Mouse (Mus musculus) testis, adult 2 months (tissue): ENCODE data around the gene 4931428L18Rik. TPM values are rescaled to one million over a fixed set of nuclear protein-coding genes. Genes with fewer than 3 reads are reported as not detected.

Experiments
- H3K27ac ChIP-seq: fragments of 200-500 bp; 2 replicates; pipeline ENCODE4 v1.5.1; 2012; ENCODE audit warnings: low read depth, low read length; ENCODE audit not compliant: control insufficient read depth, insufficient read depth
- H3K27me3 ChIP-seq: fragments of 200-500 bp; 2 replicates; pipeline ENCODE4 v1.6.1; 2012; ENCODE audit warnings: mild to moderate bottlenecking, low read length, moderate library complexity; ENCODE audit not compliant: control insufficient read depth, insufficient read depth
- H3K36me3 ChIP-seq: fragments of 200-500 bp; 2 replicates; pipeline ENCODE4 v1.6.1; 2012; ENCODE audit warnings: mild to moderate bottlenecking, low read length; ENCODE audit not compliant: control insufficient read depth, insufficient read depth
- H3K4me1 ChIP-seq: fragments of 200-500 bp; 2 replicates; pipeline ENCODE4 v1.6.1; 2012; ENCODE audit warnings: low read length; ENCODE audit not compliant: control insufficient read depth, insufficient read depth
- H3K4me3 ChIP-seq: fragments of 200-500 bp; 2 replicates; pipeline ENCODE4 v1.5.1; 2012; ENCODE audit warnings: low read depth, mild to moderate bottlenecking, low read length, moderate library complexity, mixed read lengths; ENCODE audit not compliant: control insufficient read depth
- CTCF ChIP-seq: fragments of 200-500 bp; IDR thresholded peaks from 2 replicates; pipeline ENCODE4 v1.5.1; 2012; ENCODE audit warnings: low read depth, mild to moderate bottlenecking, inconsistent platforms, low read length, moderate library complexity; ENCODE audit not compliant: control insufficient read depth, insufficient read depth, insufficient replicate concordance
- POLR2A ChIP-seq: fragments of 200-500 bp; IDR thresholded peaks from 2 replicates; pipeline ENCODE4 v1.6.1; 2012; ENCODE audit warnings: low read depth, mild to moderate bottlenecking, inconsistent platforms, low read length, moderate library complexity; ENCODE audit not compliant: control insufficient read depth
- polyA plus RNA-seq: library from polyadenylated mRNA; depleted of rRNA; stranded (reverse); fragments of >200 nt; gene quantifications from 2 replicates; pipeline ENCODE4 v1.2.3, GENCODE M21; 2012

4931428L18Rik gene
- polyA plus RNA-seq, 1 experiment: 122 TPM

DNA sequence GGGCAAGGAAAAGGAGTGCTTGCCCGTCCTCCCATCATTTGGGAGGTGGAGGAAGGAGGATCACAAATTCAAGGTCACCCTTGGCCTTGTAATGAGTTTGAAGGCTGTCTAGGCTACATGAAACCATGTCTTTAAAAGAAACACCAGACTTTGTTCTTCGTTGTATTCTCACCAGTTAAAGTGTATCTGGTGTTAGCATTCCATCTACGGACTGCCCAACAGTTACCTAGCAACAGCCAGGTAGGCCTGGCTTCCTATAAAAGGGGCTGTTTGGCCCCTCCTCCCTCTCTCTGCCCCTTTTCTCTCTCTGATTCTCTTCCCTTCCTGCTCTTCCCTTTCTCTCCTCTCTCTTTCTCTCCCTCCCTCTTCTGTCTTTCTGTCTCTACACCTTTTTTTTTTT, 71.9 kb downstream of the 4931428L18Rik start:
- Histone ChIP-seq H3K36me3 (no peaks in the 10 kb centered on the region), H3K4me3 (peak overlapping the region; percentile 35), H3K27ac (peak overlapping the region; percentile 2; the same call in 1 of the 2 replicates)

GRCm38 (mm10) chr1:31149671-31150070, 72.8 kb downstream of the 4931428L18Rik start:
- H3K27ac ChIP-seq: no peak overlapping the region
- no peaks in the 10 kb centered on the region for H3K27me3 ChIP-seq
- H3K36me3 ChIP-seq: no peaks in the 10 kb centered on the region
- H3K4me1 ChIP-seq: 0 out of 2 replicates have a peak, but pooled peaks cover 2% of the 10 kb centered on the region
- TF ChIP-seq CTCF (no peak), POLR2A (no peak)
- no peak overlapping the region for H3K4me3 ChIP-seq

More for the DNA sequence above, 71.9 kb downstream of the 4931428L18Rik start:
- 0 out of 2 replicates have a peak, but pooled peaks cover 2% of the 10 kb centered on the region for H3K4me1 ChIP-seq
- no peaks in the 10 kb centered on the region for H3K27me3 ChIP-seq
- TF ChIP-seq POLR2A: no peak
- TF ChIP-seq CTCF: no peak

DNA sequence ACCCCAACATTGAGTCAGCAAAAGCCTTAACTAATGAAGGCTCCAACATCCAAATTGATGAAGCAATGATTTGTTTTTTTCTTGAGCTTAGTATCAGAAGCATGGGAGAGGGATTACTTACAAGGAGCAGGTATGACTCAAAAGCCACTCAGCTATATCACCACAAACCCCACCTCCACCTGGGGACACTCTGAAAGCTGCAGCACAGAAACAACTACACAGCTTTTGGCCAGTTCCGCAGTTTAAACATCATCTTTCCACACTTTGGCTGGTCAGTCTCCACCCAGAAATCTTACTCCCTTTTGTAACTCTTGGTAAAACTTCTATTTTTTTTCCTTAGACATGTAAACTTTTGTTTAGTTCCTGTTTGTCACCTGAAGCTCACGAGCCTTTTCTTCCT, 78.9 kb downstream of the 4931428L18Rik start:
- Histone ChIP-seq H3K27me3 (no peaks in the 10 kb centered on the region), H3K4me3 (no peak overlapping the region), H3K27ac (no peak overlapping the region), H3K4me1 (no peaks in the 10 kb centered on the region), H3K36me3 (no peaks in the 10 kb centered on the region)
- TF ChIP-seq POLR2A (no peak), CTCF (no peak)

GRCm38 (mm10) chr1:31142288-31143094, 80.0 kb downstream of the 4931428L18Rik start:
- Histone ChIP-seq H3K27ac (no peak overlapping the region), H3K4me1 (no peaks in the 10 kb centered on the region), H3K27me3 (no peaks in the 10 kb centered on the region), H3K36me3 (no peaks in the 10 kb centered on the region), H3K4me3 (no peak overlapping the region)
- TF ChIP-seq POLR2A (no peak), CTCF (no peak)

GRCm38 (mm10) chr1:31138387-31138786, 84.1 kb downstream of the 4931428L18Rik start:
- Histone ChIP-seq H3K27me3 (no peaks in the 10 kb centered on the region), H3K36me3 (no peaks in the 10 kb centered on the region), H3K27ac (no peak overlapping the region), H3K4me1 (no peaks in the 10 kb centered on the region), H3K4me3 (no peak overlapping the region)
- TF ChIP-seq CTCF: no peak
- no peak for TF ChIP-seq POLR2A

- TF ChIP-seq POLR2A (no peak), CTCF (no peak)
- no peak overlapping the region for H3K4me3 ChIP-seq
- H3K27me3 ChIP-seq: no peaks in the 10 kb centered on the region
- H3K27ac ChIP-seq: no peak overlapping the region
- no peaks in the 10 kb centered on the region for H3K36me3 ChIP-seq
- no peaks in the 10 kb centered on the region for H3K4me1 ChIP-seq
Measured at GRCm38 (mm10) chr1:31113466-31113865, 109.0 kb downstream of the 4931428L18Rik start.

DNA sequence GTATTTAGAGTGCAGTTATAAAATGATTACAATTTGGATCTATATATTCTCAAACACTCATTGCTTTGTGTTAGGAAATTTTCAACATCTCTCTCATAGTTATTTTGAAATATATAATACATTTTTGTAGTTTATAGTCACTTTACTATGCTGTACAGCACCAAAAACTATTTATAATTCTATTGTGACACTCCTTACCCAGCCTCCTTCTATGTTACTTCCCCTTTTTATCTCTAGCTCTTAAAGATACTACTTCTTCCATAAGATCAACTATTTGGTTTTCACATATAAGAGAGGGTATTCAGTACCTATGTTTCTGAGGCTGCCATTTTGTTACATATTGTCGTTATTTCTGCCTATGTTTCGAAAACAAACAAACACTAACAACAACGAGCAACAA, 114.5 kb downstream of the 4931428L18Rik start:
- no peak overlapping the region for H3K4me3 ChIP-seq
- H3K27ac ChIP-seq: no peak overlapping the region
- TF ChIP-seq CTCF: no peak
- TF ChIP-seq POLR2A: no peak
- H3K4me1 ChIP-seq: no peaks in the 10 kb centered on the region
- no peaks in the 10 kb centered on the region for H3K27me3 ChIP-seq
- H3K36me3 ChIP-seq: no peaks in the 10 kb centered on the region
